In genomic region chr7:112603496-112604170, GRCm38 (mm10) we compare ENCODE assay signal across 8 mouse cellular contexts.
DNase-seq lines count a peak whose midpoint lies in the region; ATAC-seq and TF ChIP-seq lines count a peak whose summit lies in the region.
"Had no signal": no experiment of that assay in that cellular context is flagged by ENCODE, and none has a peak within 500 bp of the region (broad histone marks: within the 10 kb centered on the region; RNA-seq: fewer than 3 reads in every experiment).

No protein-coding gene starts in this region.

- H3K4me3 ChIP-seq in limb, embryonic 12.5 days (replicated peaks) = no peak overlapping the region
- no peak overlapping the region for H3K4me3 ChIP-seq in limb, embryonic 10.5 days
- H3K4me3 ChIP-seq in forebrain, postnatal 0 days (ENCODE audit: low read depth, low read length) = no peak overlapping the region
- no peak overlapping the region for H3K4me3 ChIP-seq in intestine, embryonic 15.5 days (replicated peaks)

- H3K4me2 ChIP-seq in limb, embryonic 12.5 days = no peak overlapping the region
- no peak overlapping the region for H3K4me2 ChIP-seq in forebrain, postnatal 0 days (ENCODE audit: low read depth)
- no peak overlapping the region for H3K4me2 ChIP-seq in intestine, embryonic 15.5 days (replicated peaks)

- no peak for TF ChIP-seq CTCF in forebrain, postnatal 0 days (IDR thresholded peaks at IDR 0.05; ENCODE audit: low read depth)

- H3K9ac ChIP-seq in limb, embryonic 12.5 days (replicated peaks) = no peak overlapping the region
- no peak overlapping the region for H3K9ac ChIP-seq in forebrain, postnatal 0 days
- no peak overlapping the region for H3K9ac ChIP-seq in intestine, embryonic 15.5 days

- no peak for ATAC-seq in limb, embryonic 12.5 days (ENCODE audit: insufficient number of reproducible peaks, insufficient read depth, low FRiP score, low TSS enrichment, low read depth)
- ATAC-seq in forebrain, postnatal 0 days = peak; percentile 54
- ATAC-seq in intestine, embryonic 15.5 days = peak; percentile 70; the same call in 1 of the 2 replicates
- ATAC-seq in erythroblast, adult 5-6 weeks (replicated peaks; ENCODE audit: low FRiP score, poor library complexity, severe bottlenecking) = no peak

- H3K9me3 ChIP-seq in limb, embryonic 12.5 days = no peaks in the 10 kb centered on the region
- no peaks in the 10 kb centered on the region for H3K9me3 ChIP-seq in limb, embryonic 10.5 days (replicated peaks)
- no peaks in the 10 kb centered on the region for H3K9me3 ChIP-seq in forebrain, postnatal 0 days (ENCODE audit: low read length)
- H3K9me3 ChIP-seq in intestine, embryonic 15.5 days = no peaks in the 10 kb centered on the region

- 58% methylated on average over 10 of the region's 10 CpGs for WGBS in limb, embryonic 12.5 days
- 70% methylated on average over 10 of the region's 10 CpGs for WGBS in limb, embryonic 10.5 days
- WGBS in forebrain, postnatal 0 days = 33% methylated on average over 10 of the region's 10 CpGs
- 45% methylated on average over 10 of the region's 10 CpGs for WGBS in intestine, embryonic 15.5 days

- peaks cover 4% of the 10 kb centered on the region; the same call in 1 of the 2 replicates for H3K4me1 ChIP-seq in limb, embryonic 12.5 days (replicated peaks)
- H3K4me1 ChIP-seq in limb, embryonic 10.5 days = peaks cover 14% of the 10 kb centered on the region
- H3K4me1 ChIP-seq in forebrain, postnatal 0 days (ENCODE audit: insufficient read depth) = no peaks in the 10 kb centered on the region
- 0 out of 2 replicates have a peak, but pooled peaks cover 4% of the 10 kb centered on the region for H3K4me1 ChIP-seq in intestine, embryonic 15.5 days (replicated peaks)

- no peak for DNase-seq in limb, embryonic 10.5 days (ENCODE audit: low spot score)
- DNase-seq in forebrain, postnatal 0 days = peak; percentile 56
- DNase-seq in lung, postnatal 25 days (ENCODE audit: low spot score) = peak; percentile 29
- DNase-seq in embryo, embryonic 10.5 days (ENCODE audit: low spot score) = no peak
- DNase-seq: thymus, postnatal 14 days had no signal

- H3K27me3 ChIP-seq in limb, embryonic 12.5 days = no peaks in the 10 kb centered on the region
- H3K27me3 ChIP-seq in limb, embryonic 10.5 days (ENCODE audit: low read depth, poor library complexity, severe bottlenecking) = no peaks in the 10 kb centered on the region
- no peaks in the 10 kb centered on the region for H3K27me3 ChIP-seq in forebrain, postnatal 0 days (ENCODE audit: insufficient read depth, low read length)
- H3K27me3 ChIP-seq in intestine, embryonic 15.5 days (replicated peaks) = no peaks in the 10 kb centered on the region

- H3K27ac ChIP-seq in limb, embryonic 12.5 days = 0 out of 2 replicates have a peak overlapping the region, but pooled peaks have one; percentile 35
- no peak overlapping the region for H3K27ac ChIP-seq in limb, embryonic 10.5 days
- peak overlapping the region; percentile 40; the same call in 1 of the 2 replicates for H3K27ac ChIP-seq in forebrain, postnatal 0 days (ENCODE audit: low read depth, low read length)
- H3K27ac ChIP-seq in intestine, embryonic 15.5 days = 0 out of 2 replicates have a peak overlapping the region, but pooled peaks have one; percentile 17

- no peaks in the 10 kb centered on the region for H3K36me3 ChIP-seq in limb, embryonic 12.5 days
- H3K36me3 ChIP-seq in limb, embryonic 10.5 days = no peaks in the 10 kb centered on the region
- no peaks in the 10 kb centered on the region for H3K36me3 ChIP-seq in forebrain, postnatal 0 days (ENCODE audit: insufficient read depth)
- H3K36me3 ChIP-seq in intestine, embryonic 15.5 days = no peaks in the 10 kb centered on the region

Comparison
In these comparisons a context has a peak if more than half of its experiments do, and no peak if none do; other contexts are left out.
1. ATAC-seq: peak in forebrain, postnatal 0 days (single experiment) and intestine, embryonic 15.5 days (single experiment); none in limb, embryonic 12.5 days (single experiment) and erythroblast, adult 5-6 weeks (single experiment).
2. DNase-seq: peak in forebrain, postnatal 0 days (single experiment) and lung, postnatal 25 days (single experiment); none in limb, embryonic 10.5 days (single experiment) and embryo, embryonic 10.5 days (single experiment).